Mouse (Mus musculus) left cerebral cortex, adult 9 months (tissue): ENCODE results near the gene Dcaf1.

Source experiments
- DNase-seq, 2 experiments: peaks; one replicate each; pipeline ENCODE4 v3.0.0; 2022; ENCODE audit warnings: low spot score in 2 of 2

Gene Dcaf1

DNA sequence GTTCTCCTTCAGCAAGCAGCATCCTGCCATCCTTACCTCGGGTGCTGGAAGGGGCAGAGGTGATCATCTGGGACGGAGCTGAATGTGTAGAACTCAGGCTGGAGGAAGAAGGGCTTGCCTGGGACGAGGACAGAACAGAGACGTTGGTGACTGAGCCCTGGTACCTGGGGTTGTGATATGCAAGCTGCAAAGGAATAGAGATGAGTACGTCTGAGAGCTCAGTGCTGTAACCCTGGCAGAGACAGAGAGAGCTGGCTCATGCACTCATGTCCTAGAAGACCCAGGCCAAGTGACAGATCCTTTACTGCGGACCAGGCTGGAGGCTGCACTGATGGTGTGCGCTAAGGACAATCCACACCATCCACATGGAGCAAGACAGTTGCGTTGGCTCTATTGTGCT lies 84.9 kb downstream of the Dcaf1 start:
- no peak for DNase-seq

DNA sequence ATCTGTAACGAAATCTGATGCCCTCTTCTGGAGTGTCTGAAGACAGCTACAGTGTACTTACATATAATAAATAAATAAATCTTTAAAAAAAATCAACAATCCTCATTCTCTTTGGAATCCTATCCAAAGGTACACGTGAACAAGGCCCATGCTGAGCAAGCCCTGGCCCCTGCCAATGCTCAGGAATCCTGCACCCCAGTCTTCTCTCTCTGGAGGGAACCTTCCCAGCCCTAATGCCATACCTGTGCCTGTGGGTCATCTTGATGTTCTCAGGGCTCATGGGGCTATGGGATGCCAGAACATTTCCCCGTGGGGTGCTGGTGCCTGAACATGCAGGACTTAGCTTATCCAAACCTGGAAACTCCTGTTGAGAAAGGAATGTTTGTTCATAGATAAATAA lies 86.5 kb downstream of the Dcaf1 start:
- DNase-seq: no peak

DNA sequence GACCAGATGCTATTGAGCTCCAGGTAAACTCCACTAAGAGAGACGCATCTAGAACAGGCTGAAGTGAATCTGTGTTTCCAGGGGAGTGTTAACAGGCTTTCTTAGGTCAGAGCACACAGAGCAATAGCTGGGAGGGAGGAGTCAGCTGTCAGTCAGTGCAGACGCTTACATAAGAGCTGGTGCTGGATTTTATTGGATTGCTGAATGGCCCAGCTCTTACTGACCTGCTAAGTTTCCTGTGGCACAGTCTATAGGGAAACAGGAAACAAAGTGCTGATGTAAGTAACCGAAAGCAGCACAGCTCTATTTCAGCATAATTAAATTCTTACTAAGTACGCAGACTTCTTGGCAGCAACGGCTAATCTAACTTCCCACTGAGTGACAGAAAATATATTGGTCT lies 87.0 kb downstream of the Dcaf1 start:
- DNase-seq: no peak

DNA sequence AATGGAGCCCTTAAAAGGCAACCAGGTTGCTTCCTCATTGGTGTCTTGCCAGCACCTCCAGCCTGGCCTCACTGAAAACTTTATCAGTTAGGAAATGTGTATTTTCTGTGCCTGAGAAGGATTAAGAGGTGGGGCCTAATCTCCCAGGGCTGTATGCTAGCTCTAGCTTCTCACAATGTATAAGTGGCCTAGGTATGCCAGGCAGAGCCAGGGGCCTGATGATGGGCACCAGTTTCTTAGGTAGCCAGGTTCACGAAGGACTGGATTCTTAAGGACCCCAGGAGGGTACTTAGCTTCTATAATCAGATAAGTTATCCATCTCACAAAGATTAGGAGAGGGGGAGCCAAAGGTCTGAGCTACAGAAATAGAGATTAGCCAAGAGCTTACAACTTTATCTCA lies 90.0 kb downstream of the Dcaf1 start:
- no peak for DNase-seq

DNA sequence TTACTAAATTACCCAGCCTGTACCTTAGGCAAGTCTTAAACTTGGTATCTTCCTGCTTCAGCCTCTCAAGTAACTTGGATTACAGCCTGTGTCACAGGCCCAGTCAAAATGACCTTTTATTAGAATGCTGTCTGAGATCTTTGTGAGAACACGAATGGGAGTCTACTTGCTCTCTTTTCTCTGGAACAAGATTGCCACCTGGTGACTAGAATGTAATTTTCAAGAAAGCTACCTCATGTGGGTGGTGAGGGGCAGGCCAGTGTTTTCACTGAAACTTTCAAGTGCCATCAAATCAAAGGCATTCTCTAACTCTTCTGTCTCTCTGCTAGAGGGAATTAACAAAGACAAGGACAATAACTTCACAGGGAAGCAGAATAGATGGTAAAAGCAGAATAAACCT lies 92.1 kb downstream of the Dcaf1 start:
- DNase-seq: no peak

DNA sequence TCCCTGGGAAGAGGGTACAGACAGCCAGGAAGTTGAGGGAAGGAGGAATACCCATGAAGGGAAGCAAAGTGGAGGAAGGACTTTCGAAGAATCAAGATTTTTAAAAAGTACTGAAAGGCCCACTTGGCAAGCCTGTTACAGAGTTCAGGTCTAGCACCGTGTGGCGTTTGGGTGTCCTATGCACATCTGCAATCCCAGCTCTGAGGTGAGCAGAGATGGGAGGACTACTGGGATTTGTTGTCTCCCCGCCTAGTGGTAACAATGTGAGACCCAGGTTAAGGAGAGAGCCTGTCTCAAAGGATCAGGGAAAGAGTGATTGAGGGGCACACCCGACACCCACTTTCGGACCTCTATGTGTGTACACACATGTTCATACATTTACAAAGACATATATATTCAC lies 93.2 kb downstream of the Dcaf1 start:
- no peak for DNase-seq
